Mouse (Mus musculus) liver, postnatal 0 days (tissue): ENCODE measurements at regions not wholly inside any gene's neighbourhood (a gene's known extent, or its start where the extent isn't known, plus 50 kb on each side); places are given as distances from the start of the nearest gene placed in this dataset.
"Not testable (repeated sequence)": the region's sequence is repeated elsewhere in the genome, so short reads cannot be mapped to it uniquely, and the experiment has no call there.

Source experiments
- ATAC-seq: fragments of 200-750 bp; cut with Nextera tagmentation; 2 replicates; pipeline ENCODE4 v1.8.0; 2017; ENCODE audit warnings: mild to moderate bottlenecking, moderate library complexity
- DNase-seq: peaks from one replicate; pipeline ENCODE4 v3.0.0-alpha.2; 2016
- H3K27ac ChIP-seq: fragments of 300-500 bp; sonication (generic); 2 replicates; pipeline ENCODE4 v1.5.1; 2014; ENCODE audit warnings: antibody characterized with exemption, moderate library complexity, mild to moderate bottlenecking, low read depth
- H3K27me3 ChIP-seq: fragments of 300-500 bp; sonication (generic); 2 replicates; pipeline ENCODE4 v1.6.1; 2014; ENCODE audit warnings: low read length, control low read depth, mixed read lengths; ENCODE audit not compliant: insufficient read depth
- H3K36me3 ChIP-seq: fragments of 300-500 bp; sonication (generic); replicated peaks from 2 replicates; pipeline ENCODE4 v1.6.1; 2014; ENCODE audit warnings: mild to moderate bottlenecking, control low read depth, low read length, moderate library complexity, mixed read lengths; ENCODE audit not compliant: insufficient read depth
- H3K4me1 ChIP-seq: fragments of 300-500 bp; sonication (generic); 2 replicates; pipeline ENCODE4 v1.6.1; 2014; ENCODE audit warnings: antibody characterized with exemption, mild to moderate bottlenecking, control low read depth; ENCODE audit not compliant: insufficient read depth
- H3K4me2 ChIP-seq: fragments of 300-500 bp; sonication (generic); 2 replicates; pipeline ENCODE4 v1.6.1; 2014; ENCODE audit warnings: low read depth, mild to moderate bottlenecking, low read length, moderate library complexity, mixed read lengths
- H3K4me3 ChIP-seq: fragments of 300-500 bp; sonication (generic); 2 replicates; pipeline ENCODE4 v1.5.1; 2014; ENCODE audit warnings: low read depth, low read length
- H3K9ac ChIP-seq: fragments of 300-500 bp; sonication (generic); replicated peaks from 2 replicates; pipeline ENCODE4 v1.6.1; 2014; ENCODE audit warnings: mild to moderate bottlenecking, moderate library complexity
- H3K9me3 ChIP-seq: fragments of 300-500 bp; sonication (generic); 2 replicates; pipeline ENCODE4 v1.6.1; 2016; ENCODE audit warnings: mild to moderate bottlenecking, control low read depth, low read length, mixed read lengths
- CTCF ChIP-seq: sonication (generic); IDR thresholded peaks from 2 replicates; pipeline ENCODE4 v1.5.1; 2016; ENCODE audit warnings: antibody characterized with exemption, low read depth
- EP300 ChIP-seq: IDR thresholded peaks from 2 replicates; pipeline ENCODE4 v1.6.1; 2016; ENCODE audit warnings: antibody characterized with exemption, low read depth, mild to moderate bottlenecking
- WGBS: fragments of 180-500 bp; shearing (Covaris S2); extraction: QIAGEN DNeasy Blood & Tissue Kit; methylation state at CpG from one replicate; pipeline ENCODE4 v1.1.7; 2014; ENCODE audit not compliant: insufficient replicate concordance; 5-methylcytosine and 5-hydroxymethylcytosine counted together

GRCm38 (mm10) chr4:110094541-110094940, 116.7 kb downstream of the Dmrta2 start:
- TF ChIP-seq CTCF = no peak
- no peak for TF ChIP-seq EP300
- no peak overlapping the region for H3K4me3 ChIP-seq
- H3K4me1 ChIP-seq = no peaks in the 10 kb centered on the region
- no peaks in the 10 kb centered on the region for H3K9me3 ChIP-seq
- WGBS = 88% methylated on average over 1 of the region's 1 CpGs
- no peaks in the 10 kb centered on the region for H3K27me3 ChIP-seq
- no peak overlapping the region for H3K9ac ChIP-seq
- H3K4me2 ChIP-seq = no peak overlapping the region
- ATAC-seq (no peak), DNase-seq (no peak)
- no peak overlapping the region for H3K27ac ChIP-seq
- no peaks in the 10 kb centered on the region for H3K36me3 ChIP-seq

- ATAC-seq = no peak
- DNase-seq = no peak
- WGBS = 70% methylated on average over 11 of the region's 11 CpGs
- no peaks in the 10 kb centered on the region for H3K27me3 ChIP-seq
- no peak overlapping the region for H3K9ac ChIP-seq
- H3K9me3 ChIP-seq = no peaks in the 10 kb centered on the region
- no peak overlapping the region for H3K4me2 ChIP-seq
- H3K4me1 ChIP-seq = no peaks in the 10 kb centered on the region
- no peak overlapping the region for H3K27ac ChIP-seq
- no peak for TF ChIP-seq CTCF
- TF ChIP-seq EP300 = no peak
- H3K4me3 ChIP-seq = no peak overlapping the region
- H3K36me3 ChIP-seq = no peaks in the 10 kb centered on the region
Measured at GRCm38 (mm10) chr4:110095760-110096593, 118.1 kb downstream of the Dmrta2 start.

- not testable (repeated sequence) for H3K27ac ChIP-seq, H3K4me1 ChIP-seq, H3K9ac ChIP-seq, H3K36me3 ChIP-seq, H3K4me3 ChIP-seq, H3K9me3 ChIP-seq, DNase-seq, ATAC-seq, H3K27me3 ChIP-seq, H3K4me2 ChIP-seq
- WGBS = 84% methylated on average over 6 of the region's 7 CpGs
Measured at GRCm38 (mm10) chr4:110104119-110104518, 126.3 kb downstream of the Dmrta2 start.

- TF ChIP-seq EP300 (no peak), CTCF (no peak)
- Histone ChIP-seq H3K27ac (no peak overlapping the region), H3K4me1 (no peaks in the 10 kb centered on the region), H3K4me3 (no peak overlapping the region), H3K27me3 (no peaks in the 10 kb centered on the region), H3K9ac (no peak overlapping the region), H3K9me3 (no peaks in the 10 kb centered on the region), H3K4me2 (no peak overlapping the region), H3K36me3 (no peaks in the 10 kb centered on the region)
- no peak for ATAC-seq
- DNase-seq = no peak
- 65% methylated on average over 7 of the region's 7 CpGs for WGBS
Measured at GRCm38 (mm10) chr4:110106620-110107243, 128.9 kb downstream of the Dmrta2 start.

- Histone ChIP-seq H3K9ac (no peak overlapping the region), H3K4me3 (no peak overlapping the region), H3K4me2 (no peak overlapping the region), H3K9me3 (no peaks in the 10 kb centered on the region), H3K4me1 (no peaks in the 10 kb centered on the region), H3K27ac (no peak overlapping the region), H3K27me3 (no peaks in the 10 kb centered on the region), H3K36me3 (no peaks in the 10 kb centered on the region)
- TF ChIP-seq EP300 = no peak
- TF ChIP-seq CTCF = no peak
- ATAC-seq (no peak), DNase-seq (no peak)
- 22% methylated on average over 9 of the region's 9 CpGs for WGBS
Measured at GRCm38 (mm10) chr4:110119438-110119837, 141.6 kb downstream of the Dmrta2 start.

- TF ChIP-seq EP300 (no peak), CTCF (no peak)
- H3K36me3 ChIP-seq = no peaks in the 10 kb centered on the region
- ATAC-seq (no peak), DNase-seq (no peak)
- no peaks in the 10 kb centered on the region for H3K4me1 ChIP-seq
- 28% methylated on average over 3 of the region's 3 CpGs for WGBS
- H3K9me3 ChIP-seq = no peaks in the 10 kb centered on the region
- H3K27me3 ChIP-seq = no peaks in the 10 kb centered on the region
- no peak overlapping the region for H3K4me2 ChIP-seq
- no peak overlapping the region for H3K9ac ChIP-seq
- H3K27ac ChIP-seq = no peak overlapping the region
- no peak overlapping the region for H3K4me3 ChIP-seq
Measured at GRCm38 (mm10) chr4:110119874-110120273, 142.0 kb downstream of the Dmrta2 start.
